Mouse (Mus musculus): ENCODE measurements around the gene Smg7. TPM values are rescaled to one million over a fixed set of nuclear protein-coding genes. Genes with fewer than 3 reads are reported as not detected.

Gene Smg7
- 34.0 and 38.2 TPM in 2 replicates for polyA plus RNA-seq (2016; fragmentation: Nextera tagmentation; extraction: Ambion mirVana)

- WGBS, result under 1% methylated on average over 90 of the region's 93 CpGs
- peaks cover 25% of the 10 kb centered on the region for H3K36me3 ChIP-seq
- H3K4me1 ChIP-seq (replicated peaks), result peaks cover 34% of the 10 kb centered on the region
- DNase-seq (ENCODE audit: low spot score), result peak; percentile 80
- peak within 1 kb of the TSS; percentile 95 for H3K4me3 ChIP-seq
- peak within 1 kb of the TSS; percentile 99 for H3K27ac ChIP-seq
- H3K27me3 ChIP-seq (ENCODE audit: insufficient read depth, poor library complexity, severe bottlenecking), result no peaks in the 10 kb centered on the region
- H3K9me3 ChIP-seq, result no peaks in the 10 kb centered on the region
These were observed at the start of gene Smg7 for GRCm38 (mm10) chr1:152901765-152902664. Gene Smg7 (minus strand): TSS chr1:152902646.

GRCm38 (mm10) chr1:152942977-152943376, 40.5 kb upstream of the Smg7 start:
- no peak for DNase-seq (ENCODE audit: low spot score)
- WGBS, result 38% methylated on average over 4 of the region's 4 CpGs
- no peaks in the 10 kb centered on the region for H3K9me3 ChIP-seq
- H3K27me3 ChIP-seq (ENCODE audit: insufficient read depth, poor library complexity, severe bottlenecking), result no peaks in the 10 kb centered on the region
- H3K4me3 ChIP-seq, result no peak overlapping the region
- H3K27ac ChIP-seq, result no peak overlapping the region
- H3K4me1 ChIP-seq (replicated peaks), result 0 out of 2 replicates have a peak, but pooled peaks cover 3% of the 10 kb centered on the region
- H3K36me3 ChIP-seq, result no peaks in the 10 kb centered on the region

GRCm38 (mm10) chr1:152936365-152936764, 33.9 kb upstream of the Smg7 start:
- peaks cover 14% of the 10 kb centered on the region for H3K4me1 ChIP-seq (replicated peaks)
- no peak for DNase-seq (ENCODE audit: low spot score)
- no peak overlapping the region for H3K27ac ChIP-seq
- no peak overlapping the region for H3K4me3 ChIP-seq
- H3K9me3 ChIP-seq, result no peaks in the 10 kb centered on the region
- H3K36me3 ChIP-seq, result no peaks in the 10 kb centered on the region
- H3K27me3 ChIP-seq (ENCODE audit: insufficient read depth, poor library complexity, severe bottlenecking), result no peaks in the 10 kb centered on the region
- WGBS, result 79% methylated on average over 5 of the region's 5 CpGs

GRCm38 (mm10) chr1:152935476-152935875, 33.0 kb upstream of the Smg7 start:
- H3K36me3 ChIP-seq, result no peaks in the 10 kb centered on the region
- peaks cover 14% of the 10 kb centered on the region for H3K4me1 ChIP-seq (replicated peaks)
- no peaks in the 10 kb centered on the region for H3K9me3 ChIP-seq
- no peak for DNase-seq (ENCODE audit: low spot score)
- no peak overlapping the region for H3K4me3 ChIP-seq
- no peak overlapping the region for H3K27ac ChIP-seq
- 57% methylated on average over 6 of the region's 6 CpGs for WGBS
- no peaks in the 10 kb centered on the region for H3K27me3 ChIP-seq (ENCODE audit: insufficient read depth, poor library complexity, severe bottlenecking)

- no peak overlapping the region for H3K4me3 ChIP-seq
- no peak overlapping the region for H3K27ac ChIP-seq
- H3K4me1 ChIP-seq (replicated peaks), result peaks cover 14% of the 10 kb centered on the region
- no peaks in the 10 kb centered on the region for H3K27me3 ChIP-seq (ENCODE audit: insufficient read depth, poor library complexity, severe bottlenecking)
- no peaks in the 10 kb centered on the region for H3K9me3 ChIP-seq
- DNase-seq (ENCODE audit: low spot score), result peak; percentile 8
- 57% methylated on average over 11 of the region's 11 CpGs for WGBS
- H3K36me3 ChIP-seq, result no peaks in the 10 kb centered on the region
These were observed 31.5 kb upstream of the Smg7 start for GRCm38 (mm10) chr1:152933962-152934361.

GRCm38 (mm10) chr1:152921786-152922185, 19.3 kb upstream of the Smg7 start:
- DNase-seq (ENCODE audit: low spot score), result no peak
- Histone ChIP-seq H3K27ac (no peak overlapping the region), H3K4me1 (replicated peaks) (no peaks in the 10 kb centered on the region), H3K4me3 (no peak overlapping the region), H3K36me3 (no peaks in the 10 kb centered on the region), H3K27me3 (ENCODE audit: insufficient read depth, poor library complexity, severe bottlenecking) (no peaks in the 10 kb centered on the region), H3K9me3 (no peaks in the 10 kb centered on the region)
- WGBS, result 86% methylated on average over 3 of the region's 3 CpGs

- Histone ChIP-seq H3K27me3 (ENCODE audit: insufficient read depth, poor library complexity, severe bottlenecking) (no peaks in the 10 kb centered on the region), H3K36me3 (no peaks in the 10 kb centered on the region), H3K4me1 (replicated peaks) (no peaks in the 10 kb centered on the region), H3K4me3 (no peak overlapping the region), H3K27ac (no peak overlapping the region), H3K9me3 (no peaks in the 10 kb centered on the region)
- 76% methylated on average over 4 of the region's 4 CpGs for WGBS
- DNase-seq (ENCODE audit: low spot score), result no peak
These were observed 15.2 kb upstream of the Smg7 start for GRCm38 (mm10) chr1:152917626-152918025.

GRCm38 (mm10) chr1:152916936-152917335, 14.5 kb upstream of the Smg7 start:
- Histone ChIP-seq H3K27me3 (ENCODE audit: insufficient read depth, poor library complexity, severe bottlenecking) (no peaks in the 10 kb centered on the region), H3K27ac (no peak overlapping the region), H3K4me3 (no peak overlapping the region), H3K36me3 (no peaks in the 10 kb centered on the region), H3K9me3 (no peaks in the 10 kb centered on the region), H3K4me1 (replicated peaks) (no peaks in the 10 kb centered on the region)
- DNase-seq (ENCODE audit: low spot score), result no peak
- WGBS, result 89% methylated on average over 5 of the region's 5 CpGs

- no peak overlapping the region for H3K27ac ChIP-seq
- H3K4me1 ChIP-seq (replicated peaks), result no peaks in the 10 kb centered on the region
- no peaks in the 10 kb centered on the region for H3K27me3 ChIP-seq (ENCODE audit: insufficient read depth, poor library complexity, severe bottlenecking)
- H3K4me3 ChIP-seq, result no peak overlapping the region
- WGBS, result 37% methylated on average over 5 of the region's 5 CpGs
- no peaks in the 10 kb centered on the region for H3K36me3 ChIP-seq
- H3K9me3 ChIP-seq, result no peaks in the 10 kb centered on the region
- DNase-seq (ENCODE audit: low spot score), result no peak
These were observed 13.3 kb upstream of the Smg7 start for GRCm38 (mm10) chr1:152915766-152916165.

GRCm38 (mm10) chr1:152913483-152914460, 11.3 kb upstream of the Smg7 start:
- Histone ChIP-seq H3K27ac (no peak overlapping the region), H3K27me3 (ENCODE audit: insufficient read depth, poor library complexity, severe bottlenecking) (no peaks in the 10 kb centered on the region), H3K4me1 (replicated peaks) (no peaks in the 10 kb centered on the region), H3K36me3 (no peaks in the 10 kb centered on the region), H3K9me3 (no peaks in the 10 kb centered on the region), H3K4me3 (no peak overlapping the region)
- DNase-seq (ENCODE audit: low spot score), result no peak
- WGBS, result 89% methylated on average over 6 of the region's 6 CpGs

- under 1% methylated on average over 14 of the region's 14 CpGs for WGBS
- Histone ChIP-seq H3K27ac (peak overlapping the region; percentile 99), H3K36me3 (peaks cover 10% of the 10 kb centered on the region), H3K9me3 (no peaks in the 10 kb centered on the region), H3K4me1 (replicated peaks) (peaks cover 34% of the 10 kb centered on the region), H3K4me3 (peak overlapping the region; percentile 95), H3K27me3 (ENCODE audit: insufficient read depth, poor library complexity, severe bottlenecking) (no peaks in the 10 kb centered on the region)
- DNase-seq (ENCODE audit: low spot score), result peak; percentile 81
These were observed 2.0 kb upstream of the Smg7 start for GRCm38 (mm10) chr1:152904469-152904868.

GRCm38 (mm10) chr1:152903591-152904135, 1.2 kb upstream of the Smg7 start:
- Histone ChIP-seq H3K4me1 (replicated peaks) (peaks cover 34% of the 10 kb centered on the region), H3K27me3 (ENCODE audit: insufficient read depth, poor library complexity, severe bottlenecking) (no peaks in the 10 kb centered on the region), H3K4me3 (peak overlapping the region; percentile 95), H3K36me3 (peaks cover 16% of the 10 kb centered on the region), H3K9me3 (no peaks in the 10 kb centered on the region), H3K27ac (peak overlapping the region; percentile 99)
- under 1% methylated on average over 36 of the region's 36 CpGs for whole genome bisulfite sequencing
- no peak for DNase-seq (ENCODE audit: low spot score)
